In the genomic region with DNA sequence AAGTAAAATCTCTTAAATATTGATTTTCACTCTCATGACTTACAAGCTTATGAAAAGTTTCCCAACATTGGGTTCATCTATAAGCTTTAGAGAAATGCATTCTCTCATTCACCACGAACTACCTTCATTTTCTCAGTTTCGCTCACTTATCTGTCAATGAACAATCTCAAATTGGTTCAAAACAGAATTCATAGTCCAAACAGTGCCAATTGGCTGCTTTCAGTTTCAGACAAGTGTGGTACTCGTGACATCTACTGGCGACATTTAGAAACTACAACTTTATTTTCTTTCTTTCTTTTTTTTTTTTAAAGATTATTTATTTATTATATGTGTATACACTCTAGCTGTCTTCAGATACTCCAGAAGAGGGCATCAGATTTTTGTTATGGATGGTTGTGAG, we compare ENCODE assay signal across 11 mouse cellular contexts. TPM values are rescaled to one million over a fixed set of nuclear protein-coding genes. Genes with fewer than 3 reads are reported as not detected.
DNase-seq lines count a peak whose midpoint lies in the region; ATAC-seq and TF ChIP-seq lines count a peak whose summit lies in the region.
"Had no signal": no experiment of that assay in that cellular context is flagged by ENCODE, and none has a peak within 500 bp of the region (broad histone marks: within the 10 kb centered on the region; RNA-seq: fewer than 3 reads in every experiment).

No protein-coding gene starts in this region.

- H3K4me3 ChIP-seq in hindbrain, postnatal 0 days (ENCODE audit: low read length): no peak overlapping the region
- H3K4me3 ChIP-seq in hindbrain, embryonic 12.5 days: no peak overlapping the region
- H3K4me3 ChIP-seq: neural tube, embryonic 12.5 days had no signal

- peak; percentile 69 for TF ChIP-seq CTCF in hindbrain, postnatal 0 days (IDR thresholded peaks at IDR 0.05; ENCODE audit: low read depth)

- no peak for ATAC-seq in hindbrain, postnatal 0 days
- no peak for ATAC-seq in hindbrain, embryonic 12.5 days (ENCODE audit: low FRiP score)
- ATAC-seq in hematopoietic stem cell, adult 5-6 weeks (replicated peaks in 1 of 2; ENCODE audit: insufficient read depth in 1 of 2, low FRiP score in 2 of 2, low TSS enrichment in 1 of 2, low read depth in 1 of 2, poor library complexity in 2 of 2, severe bottlenecking in 2 of 2): peak; percentile 47 to 57; a peak in 2 of 4 replicates

- no peaks in the 10 kb centered on the region for H3K27me3 ChIP-seq in hindbrain, postnatal 0 days (ENCODE audit: insufficient read depth, low read length)
- no peaks in the 10 kb centered on the region for H3K27me3 ChIP-seq in hindbrain, embryonic 12.5 days
- H3K27me3 ChIP-seq: neural tube, embryonic 12.5 days had no signal

- no peaks in the 10 kb centered on the region for H3K4me1 ChIP-seq in hindbrain, postnatal 0 days (ENCODE audit: insufficient read depth, low read length)
- H3K4me1 ChIP-seq in hindbrain, embryonic 12.5 days: no peaks in the 10 kb centered on the region
- H3K4me1 ChIP-seq: neural tube, embryonic 12.5 days had no signal

- whole genome bisulfite sequencing in hindbrain, postnatal 0 days: 19% methylated on average over 4 of the region's 4 CpGs
- WGBS in hindbrain, embryonic 12.5 days: 33% methylated on average over 4 of the region's 4 CpGs

- H3K27ac ChIP-seq in hindbrain, postnatal 0 days: no peak overlapping the region
- no peak overlapping the region for H3K27ac ChIP-seq in hindbrain, embryonic 12.5 days
- H3K27ac ChIP-seq: neural tube, embryonic 12.5 days had no signal

- no peaks in the 10 kb centered on the region for H3K36me3 ChIP-seq in hindbrain, postnatal 0 days (ENCODE audit: insufficient read depth, low read length)
- no peaks in the 10 kb centered on the region for H3K36me3 ChIP-seq in hindbrain, embryonic 12.5 days
- H3K36me3 ChIP-seq: neural tube, embryonic 12.5 days had no signal

- DNase-seq in hindbrain, postnatal 0 days (ENCODE audit: low spot score): peak; percentile 78
- DNase-seq in CD4-positive helper T cell, adult 2 months (ENCODE audit: low read depth, low spot score): peak; percentile 58
- DNase-seq in MEL-GATA-1-ER (ENCODE audit: extremely low read depth, low read depth): peak; percentile 66
- no peak for DNase-seq in frontal cortex, postnatal 36 days (ENCODE audit: low spot score in 2 of 2)
- no peak for DNase-seq in spleen, adult 18-20 months
- no peak for DNase-seq in frontal cortex, postnatal 14 days (ENCODE audit: low spot score in 2 of 2)
- DNase-seq: thymus, postnatal 14 days had no signal

- no peak overlapping the region for H3K4me2 ChIP-seq in hindbrain, postnatal 0 days (ENCODE audit: low read depth, low read length)
- no peak overlapping the region for H3K4me2 ChIP-seq in hindbrain, embryonic 12.5 days (replicated peaks)
- H3K4me2 ChIP-seq: neural tube, embryonic 12.5 days had no signal

- no peaks in the 10 kb centered on the region for H3K9me3 ChIP-seq in hindbrain, postnatal 0 days (ENCODE audit: low read length)
- no peaks in the 10 kb centered on the region for H3K9me3 ChIP-seq in hindbrain, embryonic 12.5 days (replicated peaks)
- H3K9me3 ChIP-seq: neural tube, embryonic 12.5 days had no signal

- H3K9ac ChIP-seq in hindbrain, postnatal 0 days (replicated peaks; ENCODE audit: low read length): no peak overlapping the region
- no peak overlapping the region for H3K9ac ChIP-seq in hindbrain, embryonic 12.5 days
- H3K9ac ChIP-seq: neural tube, embryonic 12.5 days had no signal

RNA-seq across cellular contexts. Expression of gene Vps4b, which starts 21.8 kb away (rescaled TPM):
- 13.2 and 18.7 TPM in 2 replicates for total RNA-seq in hindbrain, postnatal 0 days (2014; rRNA removed)
- 20.3 and 28.0 TPM in 2 replicates for polyA plus RNA-seq in hindbrain, postnatal 0 days (2015; fragmentation: Nextera tagmentation; extraction: Ambion mirVana)
- polyA plus RNA-seq in hindbrain, embryonic 12.5 days (2016; fragmentation: Nextera tagmentation; extraction: Ambion mirVana): 67.7 and 74.1 TPM in 2 replicates
- total RNA-seq in hematopoietic stem cell, adult 5-6 weeks (2017): 126 and 147 TPM in 2 replicates

RNA-seq across cellular contexts. Expression of gene Serpinb5, which starts 42.6 kb away (rescaled TPM):
- 0.05 TPM in 1 of 2 replicates, not detected in the other for total RNA-seq in hindbrain, postnatal 0 days (2014; rRNA removed)
- polyA plus RNA-seq in hindbrain, postnatal 0 days (2015; fragmentation: Nextera tagmentation; extraction: Ambion mirVana): 0.15 and 0.38 TPM in 2 replicates
- polyA plus RNA-seq in hindbrain, embryonic 12.5 days (2016; fragmentation: Nextera tagmentation; extraction: Ambion mirVana): 0.21 and 0.38 TPM in 2 replicates
- total RNA-seq in hematopoietic stem cell, adult 5-6 weeks (2017): not detected in 2 replicates
- total RNA-seq: layer of hippocampus, postnatal 10 days had no signal
- polyA plus RNA-seq: neural tube, embryonic 12.5 days had no signal

RNA-seq across cellular contexts. Expression of gene Kdsr, which starts 58.8 kb away (rescaled TPM):
- total RNA-seq in hindbrain, postnatal 0 days (2014; rRNA removed): 8.9 and 9.1 TPM in 2 replicates
- 17.2 and 17.6 TPM in 2 replicates for polyA plus RNA-seq in hindbrain, postnatal 0 days (2015; fragmentation: Nextera tagmentation; extraction: Ambion mirVana)
- 10.6 and 11.8 TPM in 2 replicates for polyA plus RNA-seq in hindbrain, embryonic 12.5 days (2016; fragmentation: Nextera tagmentation; extraction: Ambion mirVana)
- total RNA-seq in hematopoietic stem cell, adult 5-6 weeks (2017): 30.3 and 69.4 TPM in 2 replicates

Comparison
In these comparisons a context has a peak if more than half of its experiments do, and no peak if none do; other contexts are left out.
1. ATAC-seq: peak in hematopoietic stem cell, adult 5-6 weeks (2 of 2); none in hindbrain, postnatal 0 days (single experiment) and hindbrain, embryonic 12.5 days (single experiment).
2. DNase-seq: peak in hindbrain, postnatal 0 days (single experiment), CD4-positive helper T cell, adult 2 months (single experiment) and MEL-GATA-1-ER (single experiment); none in frontal cortex, postnatal 36 days (0 of 2), spleen, adult 18-20 months (0 of 2) and frontal cortex, postnatal 14 days (0 of 2).